Mouse (Mus musculus): ENCODE data around the gene Mrpl49.

GRCm38 (mm10) chr19:6023930-6024329, 33.7 kb downstream of the Mrpl49 start:
- no peak for TF ChIP-seq HCFC1 (IDR thresholded peaks at IDR 0.05; ENCODE audit: borderline replicate concordance, insufficient read depth, low read length)
- TF ChIP-seq ZC3H11A (IDR thresholded peaks at IDR 0.05; ENCODE audit: borderline replicate concordance, low read depth, low read length), result no peak
- no peak for TF ChIP-seq CHD2 (IDR thresholded peaks at IDR 0.05; ENCODE audit: low read depth, low read length)
- no peak for TF ChIP-seq MAFK (IDR thresholded peaks at IDR 0.05; ENCODE audit: insufficient read depth, low read depth, low read length)
- no peak for TF ChIP-seq ZNF384 (IDR thresholded peaks at IDR 0.05; ENCODE audit: low read depth, low read length)
